Mouse (Mus musculus) frontal cortex, adult 2 months (tissue): ENCODE measurements around the gene Slc5a5. TPM values are rescaled to one million over a fixed set of nuclear protein-coding genes. Genes with fewer than 3 reads are reported as not detected.
A peak's percentile ranks its signal among the peaks of the same experiment; 100 is the strongest.

Experiments
- DNase-seq, 2 experiments: peaks; one replicate each; pipeline ENCODE4 v3.0.0; 2022; ENCODE audit warnings: low spot score in 1 of 2; ENCODE audit errors: extremely low spot score in 1 of 2
- polyA plus RNA-seq: library from polyadenylated mRNA; depleted of rRNA; stranded (reverse); fragments of >200 nt; gene quantifications from 2 replicates; pipeline ENCODE4 v1.2.3, GENCODE M21; 2012; rRNA removed

Slc5a5 gene
- polyA plus RNA-seq, 1 experiment = 12.3 TPM

DNA sequence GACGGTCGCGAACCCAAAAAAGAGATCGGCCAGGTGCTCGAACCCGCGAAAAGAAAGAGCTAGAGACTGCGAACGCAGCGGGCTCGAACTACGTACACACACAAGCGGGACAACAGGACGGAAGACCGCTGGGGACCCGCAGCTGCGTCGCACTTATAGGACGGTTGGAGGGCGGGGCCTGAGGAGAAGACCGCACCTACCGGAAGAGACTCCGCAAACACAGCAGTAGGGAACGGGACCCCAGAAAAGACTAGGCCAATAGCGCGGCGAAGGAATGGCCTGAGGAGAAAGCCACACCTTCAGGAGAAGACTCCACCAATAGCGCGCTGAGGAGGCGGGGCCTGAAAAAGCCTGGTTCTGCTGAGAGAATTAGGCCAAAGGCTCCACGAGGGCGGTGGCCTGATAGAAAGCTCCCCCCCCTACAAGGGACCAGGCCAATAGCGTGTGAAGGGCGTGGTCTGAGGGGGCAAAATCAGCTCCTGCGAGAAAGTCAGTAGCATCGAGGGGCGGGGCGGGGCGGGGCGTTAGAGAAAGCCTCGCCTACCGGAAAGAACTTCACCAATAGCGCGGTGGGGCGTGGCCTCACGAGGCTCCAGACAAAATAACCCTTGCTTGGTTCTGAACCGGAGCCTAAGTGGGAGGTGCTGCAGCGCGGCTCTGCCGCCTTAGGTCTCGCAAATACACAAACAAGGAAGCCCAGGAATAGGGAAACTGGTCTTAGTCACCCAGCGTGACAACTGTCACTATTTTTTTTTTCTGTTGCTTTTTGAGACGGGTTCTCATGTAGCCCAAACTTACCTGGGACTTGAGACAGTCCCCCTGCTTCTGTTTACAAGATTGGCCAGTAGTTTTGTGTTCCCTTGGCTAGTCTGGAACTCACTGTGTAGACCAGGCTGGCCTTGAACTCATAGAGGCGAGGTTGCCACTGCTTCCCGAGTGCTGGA lies 52.9 kb downstream of the Slc5a5 start, which contains the start of gene Arrdc2:
TSS of gene Arrdc2 (minus strand) at position 313 of the 944 bp plus-strand sequence.
- DNase-seq = peak; percentile 98 to 100

DNA sequence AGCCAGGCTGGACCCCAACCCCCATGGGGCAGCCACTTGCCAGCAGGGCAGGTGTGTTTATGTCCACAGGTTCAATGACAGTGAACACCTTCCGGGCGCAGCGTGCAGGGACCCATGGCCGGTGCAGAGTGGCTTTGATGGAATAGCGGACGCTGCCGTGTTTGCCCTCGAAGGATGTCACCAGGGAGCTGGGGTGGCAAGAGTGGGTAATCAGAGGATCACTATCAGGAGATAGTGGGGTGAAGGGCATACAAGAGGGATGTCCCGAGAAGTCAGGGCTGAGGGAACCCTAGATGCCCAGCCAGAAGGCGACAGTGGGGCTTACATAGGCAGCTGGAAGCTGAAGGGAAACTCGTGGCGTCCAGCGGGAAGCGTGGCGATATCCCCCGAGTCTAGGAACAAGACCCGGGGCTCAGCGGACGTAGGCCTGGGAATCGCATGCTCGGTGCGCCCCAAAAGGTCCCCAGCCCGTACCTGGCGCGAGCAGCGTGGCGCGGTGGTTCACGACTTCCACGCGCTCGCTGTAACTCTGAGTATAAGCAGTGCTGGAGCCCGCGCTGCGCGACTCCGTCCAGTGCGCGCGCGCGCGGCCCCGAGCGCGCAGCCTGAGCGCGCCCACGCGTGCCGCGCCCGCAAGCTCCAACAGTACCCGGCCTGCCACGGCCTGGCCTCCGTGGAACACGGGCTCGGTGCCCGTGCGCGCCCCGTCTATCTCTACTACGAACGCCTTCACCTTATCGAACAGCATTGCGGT lies 53.7 kb downstream of the Slc5a5 start:
- DNase-seq = no peak

DNA sequence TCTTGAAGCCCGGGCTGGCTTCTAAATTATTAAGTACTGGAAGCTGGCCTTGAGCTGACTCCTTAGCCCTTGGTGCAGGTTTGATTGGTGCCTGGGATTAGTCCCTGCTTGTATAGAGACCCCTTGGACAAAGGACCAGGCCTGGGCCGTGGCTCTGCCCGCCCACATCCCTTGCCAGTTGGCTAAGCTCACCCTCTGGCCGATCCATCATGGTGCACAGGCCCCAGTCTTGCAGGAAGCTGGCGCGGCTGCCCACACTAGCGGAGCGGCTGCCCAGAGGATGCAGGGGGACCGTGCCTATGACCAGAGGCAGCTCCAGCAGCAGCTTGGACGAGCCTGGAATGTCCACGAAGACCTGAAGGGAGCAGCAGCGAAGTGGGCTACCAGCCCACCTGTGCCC lies 55.9 kb downstream of the Slc5a5 start:
- no peak for DNase-seq

DNA sequence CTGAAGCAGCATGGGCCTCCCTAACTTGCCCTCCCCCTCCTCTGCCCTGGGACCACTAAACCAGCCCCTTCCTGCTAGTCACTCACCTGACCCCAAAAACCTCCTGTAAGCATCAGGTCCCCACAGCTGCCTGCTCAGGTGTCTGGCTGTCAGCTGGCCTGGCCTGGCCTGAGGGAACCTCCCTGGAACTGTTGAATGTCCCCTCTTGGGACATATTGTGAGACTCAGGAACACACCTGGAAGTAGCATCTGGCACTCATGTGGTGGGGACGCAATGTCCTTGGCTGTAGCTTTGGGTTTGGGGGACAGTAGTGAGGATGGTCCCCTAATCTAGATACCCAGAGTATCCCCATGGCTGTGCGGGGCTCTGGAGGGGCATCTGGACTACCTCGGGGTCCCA lies 58.5 kb downstream of the Slc5a5 start:
- no peak for DNase-seq

DNA sequence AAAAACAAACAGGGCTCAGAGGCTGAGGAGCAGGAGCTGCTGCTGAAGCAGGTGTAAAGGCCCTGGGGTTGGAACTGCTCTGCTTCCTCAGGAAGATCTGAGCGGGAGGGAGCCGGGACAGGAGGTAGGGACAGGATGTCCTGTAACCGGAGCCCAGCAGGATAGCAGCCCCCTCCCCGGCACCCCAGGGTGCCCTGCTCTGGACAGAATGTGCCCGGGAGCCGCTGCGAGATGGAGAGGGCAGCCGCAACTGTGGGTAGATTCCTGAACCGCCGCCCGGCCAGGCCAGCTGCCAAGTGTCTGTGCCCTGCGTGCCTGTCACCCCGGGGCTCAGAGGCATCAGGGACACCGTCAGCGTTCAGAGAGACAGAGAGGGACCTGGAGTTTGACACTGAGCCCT lies 59.0 kb downstream of the Slc5a5 start:
- DNase-seq = no peak

DNA sequence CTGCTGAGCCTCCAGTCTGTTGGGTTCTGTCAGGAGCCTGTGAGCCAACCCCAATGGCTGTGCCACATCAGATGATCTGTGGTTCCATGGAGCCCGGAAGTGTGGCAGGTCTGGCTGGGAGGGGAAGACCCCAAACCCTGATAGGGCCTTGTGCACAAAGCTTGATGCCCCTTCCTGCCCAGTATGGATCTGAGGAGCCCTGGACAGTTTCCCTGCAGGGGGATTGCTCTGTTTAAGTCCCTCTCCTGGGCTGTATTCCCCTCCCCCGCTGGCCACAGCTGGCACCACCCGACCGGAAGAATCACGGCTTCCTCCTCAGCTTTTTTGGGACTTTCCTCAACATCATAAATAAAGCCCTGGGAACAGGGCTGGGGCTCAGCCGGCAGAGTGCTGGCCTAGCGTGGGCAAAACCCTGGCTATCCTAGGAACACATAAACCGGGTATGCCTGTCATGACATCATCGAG lies 59.5 kb downstream of the Slc5a5 start:
- no peak for DNase-seq

Other genes with a start within 250 kb of the Slc5a5 start
- gene Pgpep1, start 232.4 kb downstream of the Slc5a5 start, polyA plus RNA-seq = 17.2 and 25.8 TPM in 2 replicates
- gene Lsm4, start 219.5 kb downstream of the Slc5a5 start, polyA plus RNA-seq = 113 and 128 TPM in 2 replicates
- 226 and 228 TPM in 2 replicates for gene Jund, start 193.8 kb downstream of the Slc5a5 start, polyA plus RNA-seq
- 0.32 and 0.40 TPM in 2 replicates for gene Iqcn, start 189.3 kb downstream of the Slc5a5 start, polyA plus RNA-seq
- 0.12 TPM in 1 of 2 replicates, not detected in the other for gene Gm3336, start 174.2 kb downstream of the Slc5a5 start, polyA plus RNA-seq
- gene Pde4c, start 169.0 kb downstream of the Slc5a5 start, polyA plus RNA-seq = 4.6 and 5.1 TPM in 2 replicates
- 1,054 and 1,113 TPM in 2 replicates for gene Rab3a, start 138.1 kb downstream of the Slc5a5 start, polyA plus RNA-seq
- gene Mpv17l2, start 131.8 kb downstream of the Slc5a5 start, polyA plus RNA-seq = 47.6 and 60.6 TPM in 2 replicates
- gene Pik3r2, start 116.0 kb downstream of the Slc5a5 start, polyA plus RNA-seq = 180 and 183 TPM in 2 replicates
- 178 and 202 TPM in 2 replicates for gene Mast3, start 87.7 kb downstream of the Slc5a5 start, polyA plus RNA-seq
- gene Il12rb1, start 84.3 kb downstream of the Slc5a5 start, polyA plus RNA-seq = 0.48 and 0.71 TPM in 2 replicates
- gene Arrdc2, start 53.0 kb downstream of the Slc5a5 start, polyA plus RNA-seq = 24.6 and 27.8 TPM in 2 replicates
- gene Kcnn1, start 29.5 kb downstream of the Slc5a5 start, polyA plus RNA-seq = 25.2 and 27.9 TPM in 2 replicates
- 185 and 189 TPM in 2 replicates for gene Ccdc124, start 18.8 kb downstream of the Slc5a5 start, polyA plus RNA-seq
- 1,785 and 1,788 TPM in 2 replicates for gene Rpl18a, start 4.7 kb upstream of the Slc5a5 start, polyA plus RNA-seq
- gene Map1s, start 13.2 kb upstream of the Slc5a5 start, polyA plus RNA-seq = 64.9 and 66.1 TPM in 2 replicates